Mouse (Mus musculus) layer of hippocampus, adult 18-20 months (tissue): ENCODE data around the gene Lbh. TPM values are rescaled to one million over a fixed set of nuclear protein-coding genes. Genes with fewer than 3 reads are reported as not detected.

Source experiments
- DNase-seq, 2 experiments: peaks; one replicate each; pipeline ENCODE4 v3.0.0; 2022; ENCODE audit warnings: low spot score in 2 of 2
- total RNA-seq, 2 experiments: library from RNA; stranded (reverse); gene quantifications; 2 replicates each; pipeline ENCODE4 v1.2.3; 2021

Gene Lbh
- total RNA-seq, 2 experiments from 2014 or later: 34.3 to 35.8 TPM

GRCm38 (mm10) chr17:72968666-72969065, 50.6 kb downstream of the Lbh start:
- DNase-seq: no peak

GRCm38 (mm10) chr17:72970631-72971161, 52.6 kb downstream of the Lbh start:
- peak; percentile 84 to 88 for DNase-seq

- peak in 1 of 2 experiments; percentile 37 for DNase-seq
Observed at GRCm38 (mm10) chr17:72973041-72973440, 54.9 kb downstream of the Lbh start.

GRCm38 (mm10) chr17:72976258-72977231, 58.4 kb downstream of the Lbh start:
- no peak for DNase-seq

GRCm38 (mm10) chr17:72977616-72978015, 59.5 kb downstream of the Lbh start:
- DNase-seq: no peak

- DNase-seq: no peak
Observed at GRCm38 (mm10) chr17:72982156-72982555, 64.1 kb downstream of the Lbh start.

GRCm38 (mm10) chr17:72983471-72983870, 65.4 kb downstream of the Lbh start:
- DNase-seq: no peak

GRCm38 (mm10) chr17:72989025-72989424, 70.9 kb downstream of the Lbh start:
- DNase-seq: peak in 1 of 2 experiments; percentile 13

Other genes with a start within 250 kb of the Lbh start
- gene Ypel5, start 81.9 kb upstream of the Lbh start, total RNA-seq: 10 to 100 TPM; 95.8 TPM
- gene Lclat1, start 189.7 kb downstream of the Lbh start, total RNA-seq: 10 to 100 TPM; 34.5 to 35.1 TPM